Mouse (Mus musculus): Measurements from ENCODE around the gene Tctex1d4. TPM values are rescaled to one million over a fixed set of nuclear protein-coding genes. Genes with fewer than 3 reads are reported as not detected.
A peak's percentile ranks its signal among the peaks of the same experiment; 100 is the strongest.

The Tctex1d4 gene
- polyA plus RNA-seq, 1 experiment from 2014 or later: 0.71 TPM

GRCm38 (mm10) chr4:117105127-117105526 lies 21.5 kb upstream of the Tctex1d4 start:
- H3K4me1 ChIP-seq (replicated peaks): peaks cover 10% of the 10 kb centered on the region
- H3K36me3 ChIP-seq: peaks cover 59% of the 10 kb centered on the region
- H3K9me3 ChIP-seq: no peaks in the 10 kb centered on the region
- 64% methylated on average over 10 of the region's 10 CpGs for WGBS
- DNase-seq (ENCODE audit: low spot score): no peak
- no peak overlapping the region for H3K27ac ChIP-seq
- H3K4me3 ChIP-seq: no peak overlapping the region
- H3K27me3 ChIP-seq (ENCODE audit: insufficient read depth, poor library complexity, severe bottlenecking): no peaks in the 10 kb centered on the region; the same call in 1 of the 2 replicates

GRCm38 (mm10) chr4:117107813-117108523 lies 18.6 kb upstream of the Tctex1d4 start:
- DNase-seq (ENCODE audit: low spot score): no peak
- no peak overlapping the region for H3K4me3 ChIP-seq
- no peaks in the 10 kb centered on the region for H3K9me3 ChIP-seq
- WGBS: 89% methylated on average over 18 of the region's 18 CpGs
- no peaks in the 10 kb centered on the region; the same call in 1 of the 2 replicates for H3K27me3 ChIP-seq (ENCODE audit: insufficient read depth, poor library complexity, severe bottlenecking)
- no peak overlapping the region for H3K27ac ChIP-seq
- peaks cover 7% of the 10 kb centered on the region for H3K4me1 ChIP-seq (replicated peaks)
- H3K36me3 ChIP-seq: peaks cover 68% of the 10 kb centered on the region

GRCm38 (mm10) chr4:117108524-117108849 lies 18.1 kb upstream of the Tctex1d4 start:
- peaks cover 73% of the 10 kb centered on the region for H3K36me3 ChIP-seq

GRCm38 (mm10) chr4:117109330-117109729 lies 17.3 kb upstream of the Tctex1d4 start:
- H3K4me1 ChIP-seq (replicated peaks): peaks cover 7% of the 10 kb centered on the region
- H3K36me3 ChIP-seq: peaks cover 79% of the 10 kb centered on the region
- H3K27ac ChIP-seq: no peak overlapping the region
- no peak for DNase-seq (ENCODE audit: low spot score)
- no peak overlapping the region for H3K4me3 ChIP-seq
- H3K27me3 ChIP-seq (ENCODE audit: insufficient read depth, poor library complexity, severe bottlenecking): no peaks in the 10 kb centered on the region
- 94% methylated on average over 25 of the region's 25 CpGs for WGBS
- no peaks in the 10 kb centered on the region for H3K9me3 ChIP-seq

More at GRCm38 (mm10) chr4:117108524-117108849, 18.1 kb upstream of the Tctex1d4 start:
- Histone ChIP-seq H3K4me3 (no peak overlapping the region), H3K9me3 (no peaks in the 10 kb centered on the region), H3K27me3 (ENCODE audit: insufficient read depth, poor library complexity, severe bottlenecking) (no peaks in the 10 kb centered on the region; the same call in 1 of the 2 replicates), H3K27ac (no peak overlapping the region), H3K4me1 (replicated peaks) (peaks cover 7% of the 10 kb centered on the region)
- no peak for DNase-seq (ENCODE audit: low spot score)
- 94% methylated on average over 6 of the region's 6 CpGs for WGBS

- Histone ChIP-seq H3K36me3 (peaks cover 83% of the 10 kb centered on the region), H3K27me3 (ENCODE audit: insufficient read depth, poor library complexity, severe bottlenecking) (no peaks in the 10 kb centered on the region), H3K4me3 (no peak overlapping the region), H3K4me1 (replicated peaks) (peaks cover 7% of the 10 kb centered on the region), H3K27ac (no peak overlapping the region), H3K9me3 (no peaks in the 10 kb centered on the region)
- DNase-seq (ENCODE audit: low spot score): no peak
- WGBS: 92% methylated on average over 13 of the region's 13 CpGs
Measured at GRCm38 (mm10) chr4:117110249-117110648, 16.3 kb upstream of the Tctex1d4 start.

- no peak overlapping the region for H3K27ac ChIP-seq
Measured at GRCm38 (mm10) chr4:117110985-117111384, 15.6 kb upstream of the Tctex1d4 start.

GRCm38 (mm10) chr4:117113237-117113636 lies 13.4 kb upstream of the Tctex1d4 start:
- Histone ChIP-seq H3K9me3 (no peaks in the 10 kb centered on the region), H3K36me3 (peaks cover 63% of the 10 kb centered on the region), H3K27me3 (ENCODE audit: insufficient read depth, poor library complexity, severe bottlenecking) (no peaks in the 10 kb centered on the region), H3K4me1 (replicated peaks) (no peaks in the 10 kb centered on the region), H3K4me3 (no peak overlapping the region), H3K27ac (no peak overlapping the region)
- DNase-seq (ENCODE audit: low spot score): no peak
- WGBS: 83% methylated on average over 1 of the region's 1 CpGs

More at GRCm38 (mm10) chr4:117110985-117111384, 15.6 kb upstream of the Tctex1d4 start:
- H3K36me3 ChIP-seq: peaks cover 75% of the 10 kb centered on the region
- H3K4me1 ChIP-seq (replicated peaks): 0 out of 2 replicates have a peak, but pooled peaks cover under 1% of the 10 kb centered on the region
- H3K27me3 ChIP-seq (ENCODE audit: insufficient read depth, poor library complexity, severe bottlenecking): no peaks in the 10 kb centered on the region
- DNase-seq (ENCODE audit: low spot score): no peak
- H3K9me3 ChIP-seq: no peaks in the 10 kb centered on the region
- no peak overlapping the region for H3K4me3 ChIP-seq
- 89% methylated on average over 11 of the region's 11 CpGs for WGBS

- Histone ChIP-seq H3K36me3 (peaks cover 40% of the 10 kb centered on the region), H3K9me3 (no peaks in the 10 kb centered on the region), H3K27me3 (ENCODE audit: insufficient read depth, poor library complexity, severe bottlenecking) (no peaks in the 10 kb centered on the region), H3K4me1 (replicated peaks) (peaks cover 7% of the 10 kb centered on the region), H3K4me3 (no peak overlapping the region), H3K27ac (no peak overlapping the region)
- no peak for DNase-seq (ENCODE audit: low spot score)
- 90% methylated on average over 5 of the region's 5 CpGs for WGBS
Measured at GRCm38 (mm10) chr4:117115592-117115991, 11.0 kb upstream of the Tctex1d4 start.

GRCm38 (mm10) chr4:117117931-117118330 lies 8.7 kb upstream of the Tctex1d4 start:
- Histone ChIP-seq H3K4me1 (replicated peaks) (peaks cover 16% of the 10 kb centered on the region), H3K27ac (no peak overlapping the region), H3K36me3 (peaks cover 22% of the 10 kb centered on the region), H3K9me3 (no peaks in the 10 kb centered on the region), H3K27me3 (ENCODE audit: insufficient read depth, poor library complexity, severe bottlenecking) (no peaks in the 10 kb centered on the region), H3K4me3 (no peak overlapping the region)
- 94% methylated on average over 7 of the region's 7 CpGs for WGBS
- no peak for DNase-seq (ENCODE audit: low spot score)

GRCm38 (mm10) chr4:117119636-117120035 lies 7.0 kb upstream of the Tctex1d4 start:
- peaks cover 5% of the 10 kb centered on the region for H3K36me3 ChIP-seq
- H3K9me3 ChIP-seq: no peaks in the 10 kb centered on the region
- no peak for DNase-seq (ENCODE audit: low spot score)
- WGBS: 82% methylated on average over 5 of the region's 5 CpGs
- no peaks in the 10 kb centered on the region for H3K27me3 ChIP-seq (ENCODE audit: insufficient read depth, poor library complexity, severe bottlenecking)
- H3K27ac ChIP-seq: peak overlapping the region; percentile 95
- peaks cover 25% of the 10 kb centered on the region for H3K4me1 ChIP-seq (replicated peaks)
- peak overlapping the region; percentile 80 for H3K4me3 ChIP-seq

- no peak for DNase-seq (ENCODE audit: low spot score)
- Histone ChIP-seq H3K4me3 (peak overlapping the region; percentile 80), H3K4me1 (replicated peaks) (peaks cover 29% of the 10 kb centered on the region), H3K9me3 (no peaks in the 10 kb centered on the region), H3K27me3 (ENCODE audit: insufficient read depth, poor library complexity, severe bottlenecking) (no peaks in the 10 kb centered on the region), H3K27ac (peak overlapping the region; percentile 95), H3K36me3 (peaks cover under 1% of the 10 kb centered on the region)
- WGBS: 8% methylated on average over 10 of the region's 10 CpGs
Measured at GRCm38 (mm10) chr4:117120052-117120444, 6.5 kb upstream of the Tctex1d4 start.

GRCm38 (mm10) chr4:117120445-117121414 lies 5.9 kb upstream of the Tctex1d4 start:
- DNase-seq (ENCODE audit: low spot score): peak; percentile 95
- Histone ChIP-seq H3K9me3 (no peaks in the 10 kb centered on the region), H3K27me3 (ENCODE audit: insufficient read depth, poor library complexity, severe bottlenecking) (no peaks in the 10 kb centered on the region), H3K36me3 (no peaks in the 10 kb centered on the region), H3K4me1 (replicated peaks) (peaks cover 36% of the 10 kb centered on the region), H3K4me3 (peak overlapping the region; percentile 80), H3K27ac (peak overlapping the region; percentile 95)
- under 1% methylated on average over 69 of the region's 69 CpGs for WGBS

- Histone ChIP-seq H3K27me3 (ENCODE audit: insufficient read depth, poor library complexity, severe bottlenecking) (no peaks in the 10 kb centered on the region), H3K4me1 (replicated peaks) (peaks cover 51% of the 10 kb centered on the region), H3K27ac (peak overlapping the region; percentile 18; the same call in 1 of the 2 replicates), H3K4me3 (no peak overlapping the region), H3K36me3 (peaks cover 8% of the 10 kb centered on the region; the same call in 1 of the 2 replicates), H3K9me3 (no peaks in the 10 kb centered on the region)
- WGBS: 83% methylated on average over 4 of the region's 4 CpGs
- DNase-seq (ENCODE audit: low spot score): no peak
Measured at GRCm38 (mm10) chr4:117122209-117122608, 4.4 kb upstream of the Tctex1d4 start.

Data from hindbrain, embryonic 10.5 days (tissue).